Mouse (Mus musculus): ENCODE results near the gene Stag2. TPM values are rescaled to one million over a fixed set of nuclear protein-coding genes. Genes with fewer than 3 reads are reported as not detected.

The Stag2 gene
- total RNA-seq, 1 experiment from 2014 or later, result 607 TPM

DNA sequence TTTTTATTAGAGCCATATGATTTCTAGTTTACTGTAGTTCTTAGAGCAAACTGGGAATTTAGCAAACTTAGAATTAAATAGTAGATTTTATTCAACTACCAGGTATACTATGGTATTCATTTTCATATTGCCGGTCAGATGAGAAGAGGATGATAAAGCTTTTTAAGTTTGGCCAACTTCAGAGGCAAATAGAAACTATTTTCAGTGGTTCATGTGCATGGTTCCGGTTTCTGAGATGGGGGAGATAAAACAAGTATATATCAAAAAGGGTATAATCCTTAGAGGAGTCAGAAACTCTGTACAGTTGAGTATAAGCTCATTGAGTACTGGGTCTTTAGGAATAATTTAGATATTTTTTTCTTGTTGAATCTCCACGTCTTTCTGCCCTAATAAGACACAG is 45.5 kb downstream of the Stag2 start:
- peak; percentile 58; the same call in 1 of the 2 replicates for ATAC-seq (replicated peaks; ENCODE audit: low read depth, poor library complexity, severe bottlenecking)

DNA sequence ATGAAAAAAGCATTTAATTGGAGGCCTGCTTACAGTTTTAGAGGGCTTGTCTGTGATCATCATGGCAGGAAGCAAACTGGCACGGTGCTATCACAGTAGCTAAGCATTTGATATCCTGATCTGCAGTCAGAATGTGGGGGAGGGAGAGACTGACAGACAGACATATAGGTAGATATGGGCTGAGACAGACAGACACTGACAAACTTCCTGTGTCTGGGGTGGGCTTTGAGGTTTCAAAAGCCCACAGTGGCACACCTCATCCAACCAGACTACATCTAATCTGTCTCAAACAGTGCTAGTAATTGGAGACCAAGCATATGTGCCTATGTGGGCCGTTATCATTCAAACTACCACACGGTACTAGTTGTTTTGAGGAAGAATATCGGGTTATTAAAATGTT is 53.4 kb downstream of the Stag2 start:
- ATAC-seq (replicated peaks; ENCODE audit: low read depth, poor library complexity, severe bottlenecking), result 0 out of 2 replicates have a peak, but pooled peaks have one; percentile 22

DNA sequence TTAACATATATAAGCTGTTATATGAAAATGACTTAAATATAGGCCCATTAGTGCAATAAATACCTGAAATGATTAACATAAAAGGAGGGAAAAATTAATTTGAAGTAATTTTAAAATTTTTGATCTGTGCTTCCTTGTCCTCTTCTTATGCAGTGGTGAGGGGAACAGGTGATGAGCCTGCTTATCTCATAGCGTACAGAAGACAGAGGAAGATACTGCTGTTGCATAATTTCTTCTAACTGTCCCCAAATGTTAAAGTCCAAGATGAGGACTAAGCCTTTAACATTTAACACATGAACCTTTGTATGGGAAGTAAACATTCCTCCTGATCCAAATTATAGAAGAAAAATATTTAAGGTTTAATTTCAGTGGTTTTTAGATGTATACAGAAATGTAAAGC is 66.6 kb downstream of the Stag2 start:
- ATAC-seq (replicated peaks; ENCODE audit: low read depth, poor library complexity, severe bottlenecking), result no peak

DNA sequence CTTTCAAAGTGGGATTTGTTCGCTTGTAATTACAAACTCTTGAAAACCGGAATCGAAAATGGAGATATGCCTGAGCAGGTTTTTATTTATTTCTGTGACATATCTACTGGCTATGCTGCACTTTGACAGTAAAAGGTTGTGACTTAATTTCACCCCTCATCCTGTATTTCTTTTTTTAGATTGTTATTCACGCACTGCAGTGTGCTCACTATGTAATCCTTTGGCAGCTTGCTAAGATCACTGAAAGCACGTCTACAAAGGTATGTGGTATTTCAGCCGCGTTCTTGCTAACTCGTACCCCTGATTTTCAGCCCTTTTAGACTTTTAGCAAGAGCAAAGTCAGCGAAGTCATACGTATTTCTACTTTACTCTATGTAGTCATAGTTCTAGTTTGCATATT is 101.2 kb downstream of the Stag2 start:
- ATAC-seq (replicated peaks; ENCODE audit: low read depth, poor library complexity, severe bottlenecking), result no peak

DNA sequence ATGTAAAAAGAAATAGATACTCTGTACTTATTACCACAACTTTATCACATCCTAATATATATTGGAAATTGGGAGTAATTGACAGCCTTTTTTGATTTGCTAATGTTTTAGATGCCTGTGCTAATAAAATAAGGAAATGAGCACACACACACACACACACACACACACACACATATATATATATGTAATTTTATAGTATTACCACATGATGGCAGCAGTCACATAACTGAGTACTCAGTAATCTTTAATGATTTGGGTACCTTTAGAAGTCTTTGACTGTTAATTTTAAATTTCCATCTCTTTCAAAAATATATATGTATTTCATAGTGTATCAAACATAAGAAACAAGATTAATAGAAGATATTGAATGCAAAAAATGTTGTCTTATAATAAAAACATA is 123.6 kb downstream of the Stag2 start:
- ATAC-seq (replicated peaks; ENCODE audit: low read depth, poor library complexity, severe bottlenecking), result 0 out of 2 replicates have a peak, but pooled peaks have one; percentile 45

DNA sequence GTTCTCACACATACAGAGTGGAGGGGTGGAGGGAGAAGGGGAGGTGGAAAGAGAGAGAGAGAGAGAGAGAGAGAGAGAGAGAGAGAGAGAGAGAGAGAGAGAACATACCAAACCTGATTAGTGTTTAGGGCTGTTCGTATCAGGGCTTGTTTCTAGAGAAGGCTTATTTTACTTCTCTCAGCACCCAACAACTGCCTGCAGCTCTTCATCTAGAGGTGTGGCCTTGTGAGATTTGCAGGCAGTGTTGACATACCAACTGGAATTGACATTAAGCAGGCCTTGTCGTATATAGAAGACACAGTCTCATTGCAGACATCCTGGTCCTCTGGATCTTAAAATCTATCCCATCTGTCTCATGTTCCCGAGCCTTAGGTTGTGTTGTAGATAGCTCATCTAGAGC is 141.1 kb downstream of the Stag2 start:
- ATAC-seq (replicated peaks; ENCODE audit: low read depth, poor library complexity, severe bottlenecking), result no peak

DNA sequence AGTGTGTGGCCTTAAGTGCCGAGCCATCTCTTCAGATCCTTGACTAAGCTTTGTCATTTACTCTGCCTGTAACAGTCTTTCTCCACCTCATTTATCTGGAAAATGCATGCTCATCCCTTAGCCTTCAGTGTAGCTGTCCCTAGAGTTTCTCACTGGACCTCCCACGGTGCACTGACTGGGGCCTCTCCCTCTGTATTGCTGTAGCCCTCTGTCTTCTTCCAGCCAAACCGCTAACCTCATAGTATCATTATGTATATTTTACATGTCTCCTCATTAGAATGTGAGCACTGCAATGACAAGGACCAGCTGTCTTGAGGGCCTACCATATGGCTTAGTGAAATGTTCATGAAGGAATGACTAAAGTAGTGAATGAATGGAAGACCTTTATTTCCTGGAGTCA is 166.1 kb downstream of the Stag2 start:
- ATAC-seq (replicated peaks; ENCODE audit: low read depth, poor library complexity, severe bottlenecking), result no peak

DNA sequence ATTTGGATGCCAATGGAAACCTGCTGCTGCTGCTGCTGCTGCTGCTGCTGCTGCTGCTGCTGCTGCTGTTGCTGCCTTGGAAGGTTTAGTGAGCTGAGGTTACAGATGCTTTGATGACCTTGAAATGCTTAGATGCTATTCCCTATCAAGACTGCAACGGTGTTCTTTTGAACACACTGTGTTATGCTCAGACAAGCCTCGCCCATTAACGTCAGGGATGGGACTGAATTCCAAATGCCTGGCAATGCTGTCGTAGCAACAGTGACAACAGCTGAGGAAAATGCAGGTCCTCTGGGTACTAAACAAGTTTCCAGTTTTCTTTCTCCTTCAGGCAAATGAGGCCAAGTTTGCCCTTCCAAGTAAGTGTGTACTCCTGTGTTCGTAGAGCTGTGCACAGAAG is 171.3 kb downstream of the Stag2 start:
- no peak for ATAC-seq (replicated peaks; ENCODE audit: low read depth, poor library complexity, severe bottlenecking)

DNA sequence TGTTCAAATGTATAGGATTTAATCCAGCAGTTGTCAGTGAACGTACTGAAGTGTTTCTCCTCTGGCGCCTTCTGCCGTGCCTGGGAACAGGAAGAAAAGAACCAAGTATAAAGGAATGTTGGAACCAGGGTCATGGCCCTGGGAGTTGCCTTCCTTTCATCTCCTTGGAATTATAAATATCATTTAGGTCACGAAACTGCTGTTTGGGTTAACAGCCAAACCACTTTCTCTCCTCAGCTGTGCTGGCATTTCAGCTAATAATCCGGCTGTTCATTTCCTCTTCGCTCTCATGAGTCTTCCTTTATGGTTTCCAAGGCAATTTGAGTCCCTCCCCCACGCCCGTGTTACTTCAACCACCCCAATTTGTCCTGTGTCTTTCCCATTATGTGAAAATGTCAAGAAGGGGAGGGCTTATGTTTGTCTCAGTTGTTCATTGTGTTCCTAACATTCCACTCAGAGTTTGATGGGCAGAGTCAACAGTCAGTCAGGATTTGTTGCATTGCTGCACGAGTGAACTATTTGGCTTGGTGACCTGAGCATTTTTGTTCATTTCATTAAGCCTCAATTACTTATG is 172.2 kb downstream of the Stag2 start:
- ATAC-seq (replicated peaks; ENCODE audit: low read depth, poor library complexity, severe bottlenecking), result no peak

DNA sequence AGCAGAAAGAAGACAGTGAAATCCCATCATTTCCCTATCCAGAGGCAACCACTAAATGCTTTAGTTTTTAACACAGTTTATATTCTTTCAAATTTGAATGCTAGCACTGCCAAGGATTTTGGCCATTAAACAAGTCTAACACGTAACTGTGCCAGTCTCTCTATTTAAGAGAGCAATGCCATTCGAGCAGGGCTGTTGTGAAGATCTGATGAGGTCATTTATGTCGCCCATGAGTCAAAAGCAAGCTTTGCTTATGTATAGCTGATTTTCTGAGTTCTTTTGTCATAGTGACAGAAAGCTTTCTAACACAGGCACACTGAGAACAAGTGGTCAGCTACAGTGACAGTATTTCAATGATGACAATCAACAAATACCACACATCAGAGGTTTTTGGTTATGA is 175.7 kb downstream of the Stag2 start:
- no peak for ATAC-seq (replicated peaks; ENCODE audit: low read depth, poor library complexity, severe bottlenecking)

Other genes starting within 250 kb of the Stag2 start
- 126 and 168 TPM in 2 replicates for gene Thoc2, start 228.6 kb upstream of the Stag2 start, total RNA-seq (2017)
- gene Xiap, start 89.6 kb upstream of the Stag2 start, total RNA-seq (2017), result 48.1 and 55.3 TPM in 2 replicates